In genomic region chr14:76473404-76473803, GRCm38 (mm10) we compare ENCODE assay signal across 8 mouse cellular contexts. TPM values are rescaled to one million over a fixed set of nuclear protein-coding genes. Genes with fewer than 3 reads are reported as not detected.
A peak's percentile ranks its signal among the peaks of the same experiment; 100 is the strongest.
DNase-seq lines count a peak whose midpoint lies in the region; ATAC-seq and TF ChIP-seq lines count a peak whose summit lies in the region.

No protein-coding gene starts in this region.

- no peak overlapping the region for H3K9ac ChIP-seq in midbrain, postnatal 0 days (replicated peaks; ENCODE audit: low read length, poor library complexity, severe bottlenecking)
- no peak overlapping the region for H3K9ac ChIP-seq in midbrain, embryonic 11.5 days (ENCODE audit: low read length)
- no peak overlapping the region for H3K9ac ChIP-seq in embryonic facial prominence, embryonic 11.5 days (replicated peaks; ENCODE audit: low read length)
- H3K9ac ChIP-seq in liver, embryonic 13.5 days = no peak overlapping the region

- no peaks in the 10 kb centered on the region for H3K4me1 ChIP-seq in midbrain, postnatal 0 days (ENCODE audit: insufficient read depth, low read length)
- no peaks in the 10 kb centered on the region for H3K4me1 ChIP-seq in midbrain, embryonic 11.5 days (ENCODE audit: control insufficient read depth, insufficient read depth, low read length)
- no peaks in the 10 kb centered on the region; the same call in 1 of the 2 replicates for H3K4me1 ChIP-seq in embryonic facial prominence, embryonic 11.5 days (ENCODE audit: control insufficient read depth, insufficient read depth, low read length)
- H3K4me1 ChIP-seq in liver, embryonic 13.5 days (replicated peaks) = peaks cover 8% of the 10 kb centered on the region; the same call in 1 of the 2 replicates

- TF ChIP-seq CTCF in midbrain, postnatal 0 days (IDR thresholded peaks at IDR 0.05) = peak; percentile 87

- peak; percentile 62 for DNase-seq in gastrocnemius, adult 18-20 months (ENCODE audit: low spot score)
- DNase-seq in gastrocnemius, postnatal 4 days (ENCODE audit: low spot score in 2 of 2) = no peak
- DNase-seq in midbrain, postnatal 0 days (ENCODE audit: low spot score) = peak; percentile 83
- DNase-seq in midbrain, embryonic 11.5 days (ENCODE audit: low spot score, missing footprints) = no peak
- peak; percentile 24 for DNase-seq in adrenal gland, adult 2 months
- peak; percentile 74 for DNase-seq in embryonic facial prominence, embryonic 11.5 days (ENCODE audit: low spot score)
- DNase-seq in liver, embryonic 13.5 days = peak; percentile 33
- DNase-seq in right cerebral cortex, postnatal 4 days = peak; percentile 55

- H3K4me2 ChIP-seq in midbrain, postnatal 0 days (ENCODE audit: low read depth, low read length, poor library complexity, severe bottlenecking) = no peak overlapping the region
- H3K4me2 ChIP-seq in midbrain, embryonic 11.5 days = no peak overlapping the region
- no peak overlapping the region for H3K4me2 ChIP-seq in embryonic facial prominence, embryonic 11.5 days (ENCODE audit: low read depth, low read length)
- no peak overlapping the region for H3K4me2 ChIP-seq in liver, embryonic 13.5 days

- no peak overlapping the region for H3K4me3 ChIP-seq in midbrain, postnatal 0 days (ENCODE audit: low read depth, low read length)
- no peak overlapping the region for H3K4me3 ChIP-seq in midbrain, embryonic 11.5 days (ENCODE audit: low read depth, low read length)
- no peak overlapping the region for H3K4me3 ChIP-seq in embryonic facial prominence, embryonic 11.5 days (ENCODE audit: low read depth, low read length)
- H3K4me3 ChIP-seq in liver, embryonic 13.5 days (replicated peaks) = no peak overlapping the region

- 6% methylated on average over 2 of the region's 2 CpGs for WGBS in midbrain, postnatal 0 days
- 16% methylated on average over 2 of the region's 2 CpGs for WGBS in midbrain, embryonic 11.5 days
- 10% methylated on average over 2 of the region's 2 CpGs for WGBS in embryonic facial prominence, embryonic 11.5 days
- 5% methylated on average over 2 of the region's 2 CpGs for WGBS in liver, embryonic 13.5 days (ENCODE audit: insufficient replicate concordance)

- H3K36me3 ChIP-seq in midbrain, postnatal 0 days (ENCODE audit: insufficient read depth, low read length) = no peaks in the 10 kb centered on the region
- H3K36me3 ChIP-seq in midbrain, embryonic 11.5 days (ENCODE audit: control insufficient read depth, insufficient read depth, low read length) = no peaks in the 10 kb centered on the region
- no peaks in the 10 kb centered on the region for H3K36me3 ChIP-seq in embryonic facial prominence, embryonic 11.5 days (replicated peaks; ENCODE audit: control insufficient read depth, insufficient read depth, low read depth, low read length)
- H3K36me3 ChIP-seq in liver, embryonic 13.5 days = no peaks in the 10 kb centered on the region

- no peaks in the 10 kb centered on the region for H3K9me3 ChIP-seq in midbrain, postnatal 0 days (ENCODE audit: low read length)
- H3K9me3 ChIP-seq in midbrain, embryonic 11.5 days (ENCODE audit: control insufficient read depth, low read length) = no peaks in the 10 kb centered on the region
- no peaks in the 10 kb centered on the region for H3K9me3 ChIP-seq in embryonic facial prominence, embryonic 11.5 days (replicated peaks; ENCODE audit: control insufficient read depth, low read length)
- no peaks in the 10 kb centered on the region for H3K9me3 ChIP-seq in liver, embryonic 13.5 days (replicated peaks)

- no peak for ATAC-seq in midbrain, postnatal 0 days (ENCODE audit: low FRiP score)
- ATAC-seq in midbrain, embryonic 11.5 days (ENCODE audit: low FRiP score) = no peak
- ATAC-seq in embryonic facial prominence, embryonic 11.5 days (replicated peaks; ENCODE audit: insufficient number of reproducible peaks, low FRiP score, low TSS enrichment, low read depth) = no peak
- ATAC-seq in liver, embryonic 13.5 days (ENCODE audit: low read depth) = no peak

- H3K27ac ChIP-seq in midbrain, postnatal 0 days (ENCODE audit: low read depth, low read length) = no peak overlapping the region
- H3K27ac ChIP-seq in midbrain, embryonic 11.5 days (ENCODE audit: low read depth, low read length) = no peak overlapping the region
- no peak overlapping the region for H3K27ac ChIP-seq in embryonic facial prominence, embryonic 11.5 days (replicated peaks; ENCODE audit: low read depth, low read length)
- H3K27ac ChIP-seq in liver, embryonic 13.5 days = no peak overlapping the region

- H3K27me3 ChIP-seq in midbrain, postnatal 0 days (ENCODE audit: insufficient read depth, low read length) = no peaks in the 10 kb centered on the region
- H3K27me3 ChIP-seq in midbrain, embryonic 11.5 days (ENCODE audit: control insufficient read depth, insufficient read depth, low read length) = no peaks in the 10 kb centered on the region
- H3K27me3 ChIP-seq in embryonic facial prominence, embryonic 11.5 days (ENCODE audit: control insufficient read depth, insufficient read depth, low read length) = no peaks in the 10 kb centered on the region
- H3K27me3 ChIP-seq in liver, embryonic 13.5 days = no peaks in the 10 kb centered on the region

RNA-seq across cellular contexts. Expression of gene Tsc22d1, which starts 58.6 kb away (rescaled TPM):
- 100 to 1,000 TPM; 110 to 142 TPM for total RNA-seq in gastrocnemius, adult 18-20 months (2021)
- total RNA-seq in gastrocnemius, postnatal 4 days (2021) = 100 to 1,000 TPM; 244 to 259 TPM
- 574 and 673 TPM in 2 replicates for total RNA-seq in midbrain, postnatal 0 days (2014; rRNA removed)
- polyA plus RNA-seq in midbrain, postnatal 0 days (2015; fragmentation: Nextera tagmentation; extraction: Ambion mirVana) = 603 and 649 TPM in 2 replicates
- polyA plus RNA-seq in midbrain, embryonic 11.5 days (2014; fragmentation: Nextera tagmentation; extraction: Ambion mirVana) = 494 and 495 TPM in 2 replicates
- total RNA-seq in adrenal gland, adult 2 months (2021) = 1,000 to 10,000 TPM in 1 of 2 experiments, 100 to 1,000 TPM in 1; 906 to 1,621 TPM
- polyA plus RNA-seq in adrenal gland, adult 2 months (2012; rRNA removed) = 665 and 693 TPM in 2 replicates
- polyA plus RNA-seq in embryonic facial prominence, embryonic 11.5 days (2014; fragmentation: Nextera tagmentation; extraction: Ambion mirVana) = 559 and 576 TPM in 2 replicates
- 116 and 128 TPM in 2 replicates for polyA plus RNA-seq in liver, embryonic 13.5 days (2015; fragmentation: Nextera tagmentation; extraction: Ambion mirVana)

Comparison
In these comparisons a context has a peak if more than half of its experiments do, and no peak if none do; other contexts are left out.
1. DNase-seq: peak in gastrocnemius, adult 18-20 months (single experiment), midbrain, postnatal 0 days (single experiment), adrenal gland, adult 2 months (single experiment), embryonic facial prominence, embryonic 11.5 days (single experiment), liver, embryonic 13.5 days (single experiment) and right cerebral cortex, postnatal 4 days (single experiment); none in gastrocnemius, postnatal 4 days (0 of 2) and midbrain, embryonic 11.5 days (single experiment).